Mouse (Mus musculus) stomach, embryonic 15.5 days (tissue): ENCODE measurements around the gene Ano5. TPM values are rescaled to one million over a fixed set of nuclear protein-coding genes. Genes with fewer than 3 reads are reported as not detected.

ENCODE experiments used
- ATAC-seq: fragments of 200-750 bp; cut with Nextera tagmentation; 2 replicates; pipeline ENCODE4 v1.8.0; 2017; ENCODE audit warnings: low read depth, moderate number of reproducible peaks, moderate TSS enrichment; ENCODE audit not compliant: insufficient read depth, low FRiP score
- H3K27ac ChIP-seq: fragments of 300-500 bp; sonication (generic); 2 replicates; pipeline ENCODE4 v1.5.1; 2015; ENCODE audit warnings: mild to moderate bottlenecking, inconsistent platforms
- H3K27me3 ChIP-seq: fragments of 300-500 bp; sonication (generic); replicated peaks from 2 replicates; pipeline ENCODE4 v1.6.1; 2015; ENCODE audit warnings: inconsistent platforms
- H3K36me3 ChIP-seq: fragments of 300-500 bp; sonication (generic); 2 replicates; pipeline ENCODE4 v1.6.1; 2015; ENCODE audit warnings: inconsistent platforms
- H3K4me1 ChIP-seq: fragments of 300-500 bp; sonication (generic); 2 replicates; pipeline ENCODE4 v1.6.1; 2015; ENCODE audit warnings: inconsistent platforms
- H3K4me2 ChIP-seq: fragments of 300-500 bp; sonication (generic); 2 replicates; pipeline ENCODE4 v1.6.1; 2015; ENCODE audit warnings: mild to moderate bottlenecking, inconsistent platforms
- H3K4me3 ChIP-seq: fragments of 300-500 bp; sonication (generic); replicated peaks from 2 replicates; pipeline ENCODE4 v1.5.1; 2015; ENCODE audit warnings: inconsistent platforms
- H3K9ac ChIP-seq: fragments of 300-500 bp; sonication (generic); 2 replicates; pipeline ENCODE4 v1.6.1; 2015; ENCODE audit warnings: inconsistent platforms
- H3K9me3 ChIP-seq: fragments of 300-500 bp; sonication (generic); 2 replicates; pipeline ENCODE4 v1.6.1; 2016; ENCODE audit warnings: inconsistent platforms
- WGBS: fragments of 180-500 bp; shearing (Covaris S2); methylation state at CpG from one replicate; pipeline ENCODE4 v1.1.7; 2015; 5-methylcytosine and 5-hydroxymethylcytosine counted together
- polyA plus RNA-seq: library from polyadenylated mRNA; unstranded; fragments of >200 nt; fragmentation: Nextera tagmentation; extraction: Ambion mirVana; gene quantifications from 2 replicates; pipeline ENCODE4 v1.2.1, GENCODE M21; 2015

Ano5 gene
- polyA plus RNA-seq, 1 experiment from 2014 or later: 0.24 TPM

- no peak within 1 kb of the TSS for H3K9ac ChIP-seq
- no peak within 1 kb of the TSS for H3K4me2 ChIP-seq
- no peaks in the 10 kb centered on the region for H3K36me3 ChIP-seq
- no peak within 1 kb of the TSS for H3K27ac ChIP-seq
- peaks cover 43% of the 10 kb centered on the region for H3K27me3 ChIP-seq
- WGBS: under 1% methylated on average over 23 of the region's 23 CpGs
- no peaks in the 10 kb centered on the region for H3K4me1 ChIP-seq
- no peak within 1 kb of the TSS for H3K4me3 ChIP-seq
- H3K9me3 ChIP-seq: no peaks in the 10 kb centered on the region
- ATAC-seq: no peak
Measured at GRCm38 (mm10) chr7:51621694-51622145, 110.9 kb downstream of the Ano5 start, which contains the start of gene Slc17a6. Gene Slc17a6 (plus strand): TSS chr7:51622006.

- 2% methylated on average over 18 of the region's 18 CpGs for WGBS
- Histone ChIP-seq H3K4me3 (no peak overlapping the region), H3K27ac (no peak overlapping the region), H3K4me1 (0 out of 2 replicates have a peak, but pooled peaks cover 1% of the 10 kb centered on the region), H3K36me3 (no peaks in the 10 kb centered on the region), H3K9me3 (no peaks in the 10 kb centered on the region), H3K27me3 (peaks cover 48% of the 10 kb centered on the region), H3K9ac (no peak overlapping the region), H3K4me2 (no peak overlapping the region)
- no peak for ATAC-seq
Measured at GRCm38 (mm10) chr7:51622196-51622595, 111.4 kb downstream of the Ano5 start.

GRCm38 (mm10) chr7:51622666-51623065 is 111.8 kb downstream of the Ano5 start:
- Histone ChIP-seq H3K27ac (no peak overlapping the region), H3K4me3 (no peak overlapping the region), H3K36me3 (no peaks in the 10 kb centered on the region), H3K4me1 (0 out of 2 replicates have a peak, but pooled peaks cover 3% of the 10 kb centered on the region), H3K27me3 (peaks cover 53% of the 10 kb centered on the region), H3K9ac (no peak overlapping the region), H3K9me3 (no peaks in the 10 kb centered on the region), H3K4me2 (no peak overlapping the region)
- WGBS: 5% methylated on average over 5 of the region's 5 CpGs
- no peak for ATAC-seq

GRCm38 (mm10) chr7:51624336-51624897 is 113.6 kb downstream of the Ano5 start:
- 2% methylated on average over 4 of the region's 4 CpGs for WGBS
- Histone ChIP-seq H3K9ac (no peak overlapping the region), H3K4me1 (0 out of 2 replicates have a peak, but pooled peaks cover 3% of the 10 kb centered on the region), H3K9me3 (no peaks in the 10 kb centered on the region), H3K4me3 (no peak overlapping the region), H3K4me2 (no peak overlapping the region), H3K27ac (no peak overlapping the region), H3K27me3 (peaks cover 61% of the 10 kb centered on the region), H3K36me3 (no peaks in the 10 kb centered on the region)
- ATAC-seq: no peak

- no peak overlapping the region for H3K4me2 ChIP-seq
- H3K27ac ChIP-seq: no peak overlapping the region
- no peak overlapping the region for H3K9ac ChIP-seq
- no peak for ATAC-seq
- H3K4me1 ChIP-seq: 0 out of 2 replicates have a peak, but pooled peaks cover 3% of the 10 kb centered on the region
- no peaks in the 10 kb centered on the region for H3K9me3 ChIP-seq
- H3K27me3 ChIP-seq: peaks cover 61% of the 10 kb centered on the region
- no peaks in the 10 kb centered on the region for H3K36me3 ChIP-seq
- WGBS: 1% methylated on average over 23 of the region's 23 CpGs
- no peak overlapping the region for H3K4me3 ChIP-seq
Measured at GRCm38 (mm10) chr7:51625161-51625560, 114.3 kb downstream of the Ano5 start.

- no peak for ATAC-seq
- Histone ChIP-seq H3K27ac (no peak overlapping the region), H3K4me2 (no peak overlapping the region), H3K27me3 (peaks cover 61% of the 10 kb centered on the region), H3K9me3 (no peaks in the 10 kb centered on the region), H3K4me1 (0 out of 2 replicates have a peak, but pooled peaks cover 3% of the 10 kb centered on the region), H3K36me3 (no peaks in the 10 kb centered on the region), H3K4me3 (no peak overlapping the region), H3K9ac (no peak overlapping the region)
- WGBS: 4% methylated on average over 11 of the region's 11 CpGs
Measured at GRCm38 (mm10) chr7:51625591-51626255, 114.9 kb downstream of the Ano5 start.

GRCm38 (mm10) chr7:51626451-51627000 is 115.7 kb downstream of the Ano5 start:
- no peaks in the 10 kb centered on the region for H3K9me3 ChIP-seq
- peaks cover 59% of the 10 kb centered on the region for H3K27me3 ChIP-seq
- H3K27ac ChIP-seq: no peak overlapping the region
- H3K4me1 ChIP-seq: 0 out of 2 replicates have a peak, but pooled peaks cover 3% of the 10 kb centered on the region
- 5% methylated on average over 16 of the region's 16 CpGs for WGBS
- ATAC-seq: no peak
- H3K36me3 ChIP-seq: no peaks in the 10 kb centered on the region
- H3K4me2 ChIP-seq: no peak overlapping the region
- H3K9ac ChIP-seq: no peak overlapping the region
- no peak overlapping the region for H3K4me3 ChIP-seq

GRCm38 (mm10) chr7:51627001-51627631 is 116.3 kb downstream of the Ano5 start:
- Histone ChIP-seq H3K9me3 (no peaks in the 10 kb centered on the region), H3K4me2 (no peak overlapping the region), H3K36me3 (no peaks in the 10 kb centered on the region), H3K27me3 (peaks cover 53% of the 10 kb centered on the region), H3K9ac (no peak overlapping the region), H3K4me1 (0 out of 2 replicates have a peak, but pooled peaks cover 3% of the 10 kb centered on the region), H3K27ac (no peak overlapping the region), H3K4me3 (no peak overlapping the region)
- ATAC-seq: no peak
- WGBS: 1% methylated on average over 26 of the region's 26 CpGs

- WGBS: under 1% methylated on average over 9 of the region's 9 CpGs
- Histone ChIP-seq H3K9me3 (no peaks in the 10 kb centered on the region), H3K27me3 (peaks cover 51% of the 10 kb centered on the region), H3K4me1 (0 out of 2 replicates have a peak, but pooled peaks cover 3% of the 10 kb centered on the region), H3K36me3 (no peaks in the 10 kb centered on the region), H3K9ac (no peak overlapping the region), H3K4me3 (no peak overlapping the region), H3K4me2 (no peak overlapping the region), H3K27ac (no peak overlapping the region)
- ATAC-seq: no peak
Measured at GRCm38 (mm10) chr7:51627666-51628065, 116.8 kb downstream of the Ano5 start.

- H3K4me2 ChIP-seq: no peak overlapping the region
- no peak overlapping the region for H3K27ac ChIP-seq
- ATAC-seq: no peak
- H3K9ac ChIP-seq: no peak overlapping the region
- H3K9me3 ChIP-seq: no peaks in the 10 kb centered on the region
- H3K4me1 ChIP-seq: 0 out of 2 replicates have a peak, but pooled peaks cover 3% of the 10 kb centered on the region
- WGBS: 3% methylated on average over 9 of the region's 9 CpGs
- no peak overlapping the region for H3K4me3 ChIP-seq
- peaks cover 51% of the 10 kb centered on the region for H3K27me3 ChIP-seq
- H3K36me3 ChIP-seq: no peaks in the 10 kb centered on the region
Measured at GRCm38 (mm10) chr7:51628349-51628748, 117.5 kb downstream of the Ano5 start.

GRCm38 (mm10) chr7:51629206-51629605 is 118.4 kb downstream of the Ano5 start:
- no peak overlapping the region for H3K4me3 ChIP-seq
- H3K4me2 ChIP-seq: no peak overlapping the region
- H3K27me3 ChIP-seq: peaks cover 43% of the 10 kb centered on the region
- no peak overlapping the region for H3K27ac ChIP-seq
- H3K4me1 ChIP-seq: 0 out of 2 replicates have a peak, but pooled peaks cover 3% of the 10 kb centered on the region
- no peak overlapping the region for H3K9ac ChIP-seq
- H3K36me3 ChIP-seq: no peaks in the 10 kb centered on the region
- no peaks in the 10 kb centered on the region for H3K9me3 ChIP-seq
- ATAC-seq: no peak
- whole genome bisulfite sequencing: 7% methylated on average over 3 of the region's 3 CpGs

- H3K4me2 ChIP-seq: no peak overlapping the region
- no peak overlapping the region for H3K9ac ChIP-seq
- no peaks in the 10 kb centered on the region for H3K36me3 ChIP-seq
- H3K4me1 ChIP-seq: 0 out of 2 replicates have a peak, but pooled peaks cover 3% of the 10 kb centered on the region
- H3K27ac ChIP-seq: no peak overlapping the region
- no peaks in the 10 kb centered on the region for H3K9me3 ChIP-seq
- no peak for ATAC-seq
- H3K27me3 ChIP-seq: peaks cover 28% of the 10 kb centered on the region
- 63% methylated on average over 3 of the region's 3 CpGs for WGBS
- no peak overlapping the region for H3K4me3 ChIP-seq
Measured at GRCm38 (mm10) chr7:51631171-51631570, 120.3 kb downstream of the Ano5 start.
